Mouse (Mus musculus): ENCODE results near the gene Gm29110. TPM values are rescaled to one million over a fixed set of nuclear protein-coding genes. Genes with fewer than 3 reads are reported as not detected.
"Not testable (repeated sequence)": the region's sequence is repeated elsewhere in the genome, so short reads cannot be mapped to it uniquely, and the experiment has no call there.

The Gm29110 gene
- not detected in 2 replicates for polyA plus RNA-seq (2016; fragmentation: Nextera tagmentation; extraction: Ambion mirVana)

- not testable (repeated sequence) for H3K9me3 ChIP-seq (replicated peaks); H3K36me3 ChIP-seq; H3K4me3 ChIP-seq; ATAC-seq (ENCODE audit: low FRiP score); H3K9ac ChIP-seq; H3K27ac ChIP-seq; H3K4me2 ChIP-seq (replicated peaks); H3K27me3 ChIP-seq; H3K4me1 ChIP-seq
- WGBS: no CpG with 5 or more reads among the region's 6 CpGs
Measured at GRCm38 (mm10) chrY:74470231-74470630, at the start of gene Gm29110. Gene Gm29110, plus strand, starts transcription at chrY:74470531.

Other genes starting within 250 kb of the Gm29110 start
- not detected in 2 replicates for gene Gm21913, start 153.4 kb downstream of the Gm29110 start, polyA plus RNA-seq (2016; fragmentation: Nextera tagmentation; extraction: Ambion mirVana)